Mouse (Mus musculus): Measurements from ENCODE around the gene Dhx36.

The Dhx36 gene

DNA sequence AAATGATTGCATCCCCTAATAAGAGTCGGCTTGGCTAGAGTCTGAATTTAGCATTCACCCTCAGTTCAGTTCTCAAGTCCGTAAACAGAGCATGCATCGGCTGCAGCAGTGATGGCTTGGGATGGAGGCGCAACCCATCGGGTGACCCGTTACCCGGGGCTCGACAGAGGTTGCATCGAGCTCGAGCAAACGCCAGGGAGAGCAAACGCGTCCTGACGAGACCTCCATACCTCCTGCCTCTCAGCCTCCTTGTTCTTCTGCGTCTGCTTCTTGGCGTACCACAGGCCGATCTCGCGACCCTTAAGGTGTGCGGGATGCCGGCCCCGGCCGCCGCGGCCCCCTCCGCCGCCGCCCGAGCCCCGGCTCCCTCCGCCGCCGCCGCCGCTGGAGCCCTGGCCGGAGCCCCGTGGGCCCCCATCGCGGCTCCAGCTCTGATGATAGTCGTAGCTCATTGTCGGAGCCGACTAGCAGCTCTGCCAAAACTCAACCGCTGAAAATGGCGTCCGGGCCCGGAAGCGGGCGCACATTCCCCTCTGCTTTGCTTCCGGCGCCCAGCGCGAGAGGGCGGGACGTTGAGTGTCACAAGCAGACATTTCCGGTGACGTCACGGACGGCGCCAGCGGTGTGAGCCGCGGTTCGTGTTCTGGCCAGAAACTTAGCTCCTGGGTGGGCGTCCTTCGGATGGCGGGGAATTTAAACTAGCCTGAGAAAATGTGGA lies at the start of gene Dhx36:
Gene Dhx36 (minus strand): TSS at position 517 of the 718 bp plus-strand sequence.
- Histone ChIP-seq H3K9me3 (ENCODE audit: low read length) (peaks cover 4% of the 10 kb centered on the region; the same call in 1 of the 2 replicates), H3K27me3 (ENCODE audit: insufficient read depth, low read length) (no peaks in the 10 kb centered on the region), H3K36me3 (ENCODE audit: insufficient read depth, low read length) (peaks cover 10% of the 10 kb centered on the region), H3K4me3 (replicated peaks; ENCODE audit: low read length) (peak within 1 kb of the TSS; percentile 91), H3K4me1 (replicated peaks; ENCODE audit: low read depth, low read length) (peaks cover 15% of the 10 kb centered on the region)
- TF ChIP-seq CTCF (conservative IDR thresholded peaks at IDR 0.05; ENCODE audit: low read length) (no peak), POU5F1 (IDR thresholded peaks at IDR 0.05; ENCODE audit: borderline replicate concordance, low read length) (no peak), NANOG (IDR thresholded peaks at IDR 0.05; ENCODE audit: borderline replicate concordance, low read length) (no peak)

DNA sequence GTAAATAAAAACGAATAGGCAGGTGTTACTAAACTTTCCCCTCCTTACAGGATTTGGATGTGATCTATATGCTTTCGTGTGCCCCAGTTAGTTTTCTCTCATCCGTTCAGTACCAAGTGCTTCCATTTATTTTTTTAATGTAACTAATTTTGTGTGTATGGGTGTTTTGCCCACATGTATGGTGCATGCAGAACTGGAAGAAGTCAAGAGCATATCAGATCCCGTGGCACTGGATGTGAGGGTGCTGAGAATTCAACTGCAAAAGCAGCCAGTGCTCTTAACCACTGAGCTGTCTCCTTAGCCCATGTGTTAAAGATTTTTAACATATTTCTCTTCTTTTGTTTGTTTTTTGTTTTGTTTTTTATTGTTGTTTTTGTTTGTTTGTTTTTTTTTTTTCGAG lies 20.8 kb upstream of the Dhx36 start:
- H3K27me3 ChIP-seq (ENCODE audit: insufficient read depth, low read length): no peaks in the 10 kb centered on the region
- TF ChIP-seq CTCF (conservative IDR thresholded peaks at IDR 0.05; ENCODE audit: low read length) (no peak), NANOG (IDR thresholded peaks at IDR 0.05; ENCODE audit: borderline replicate concordance, low read length) (no peak)
- no peak overlapping the region for H3K4me3 ChIP-seq (replicated peaks; ENCODE audit: low read length)
- peaks cover 30% of the 10 kb centered on the region for H3K9me3 ChIP-seq (ENCODE audit: low read length)
- H3K36me3 ChIP-seq (ENCODE audit: insufficient read depth, low read length): no peaks in the 10 kb centered on the region
- no peaks in the 10 kb centered on the region; the same call in none of the 2 replicates for H3K4me1 ChIP-seq (replicated peaks; ENCODE audit: low read depth, low read length)

DNA sequence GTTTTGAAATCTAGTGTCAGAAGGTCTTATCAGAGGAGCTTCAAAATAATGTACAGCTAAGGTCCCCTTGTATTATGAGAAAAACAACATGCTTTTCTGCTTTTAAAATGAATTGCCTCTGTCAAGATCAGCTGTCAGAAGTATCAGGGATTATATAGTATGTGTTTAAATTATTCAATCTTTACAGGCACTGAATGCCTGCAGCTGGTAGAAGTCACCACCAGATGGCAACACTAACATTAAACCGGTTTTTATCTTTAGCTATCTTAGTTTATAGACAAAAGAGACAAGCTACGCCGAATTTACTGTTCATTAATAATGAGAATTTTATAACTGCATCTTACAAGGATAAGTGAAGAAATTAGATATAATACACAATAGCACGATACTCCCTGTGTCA lies 20.4 kb upstream of the Dhx36 start:
- Histone ChIP-seq H3K9me3 (ENCODE audit: low read length) (peaks cover 30% of the 10 kb centered on the region), H3K4me1 (replicated peaks; ENCODE audit: low read depth, low read length) (no peaks in the 10 kb centered on the region; the same call in none of the 2 replicates), H3K36me3 (ENCODE audit: insufficient read depth, low read length) (no peaks in the 10 kb centered on the region), H3K4me3 (replicated peaks; ENCODE audit: low read length) (no peak overlapping the region), H3K27me3 (ENCODE audit: insufficient read depth, low read length) (no peaks in the 10 kb centered on the region)
- no peak for TF ChIP-seq NANOG (IDR thresholded peaks at IDR 0.05; ENCODE audit: borderline replicate concordance, low read length)
- TF ChIP-seq CTCF (conservative IDR thresholded peaks at IDR 0.05; ENCODE audit: low read length): peak; percentile 52

DNA sequence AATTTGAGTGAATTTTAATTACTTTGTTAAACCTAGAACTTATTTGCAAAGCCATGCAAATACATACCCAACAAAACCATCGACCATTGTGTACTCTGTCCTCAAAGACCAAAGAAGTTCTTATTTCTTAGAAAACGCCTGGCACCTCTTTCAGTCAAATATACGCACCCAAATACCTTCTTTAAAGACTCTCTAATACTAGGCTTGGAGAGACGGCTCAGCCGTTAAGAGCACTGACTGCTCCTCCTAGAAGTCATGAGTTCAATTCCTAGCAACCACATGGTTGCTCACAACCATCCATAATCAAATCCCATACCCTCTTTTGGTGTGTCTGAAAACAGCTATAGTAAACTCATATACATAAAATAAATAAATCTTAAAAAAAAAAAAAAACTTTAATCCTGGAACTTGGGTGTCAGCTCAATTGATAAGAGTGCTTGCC lies 423 bp upstream of the Dhx36 start:
- Histone ChIP-seq H3K9me3 (ENCODE audit: low read length) (peaks cover 4% of the 10 kb centered on the region; the same call in 1 of the 2 replicates), H3K4me3 (replicated peaks; ENCODE audit: low read length) (peak overlapping the region; percentile 91), H3K27me3 (ENCODE audit: insufficient read depth, low read length) (no peaks in the 10 kb centered on the region), H3K4me1 (replicated peaks; ENCODE audit: low read depth, low read length) (peaks cover 15% of the 10 kb centered on the region), H3K36me3 (ENCODE audit: insufficient read depth, low read length) (peaks cover 4% of the 10 kb centered on the region)
- TF ChIP-seq POU5F1 (IDR thresholded peaks at IDR 0.05; ENCODE audit: borderline replicate concordance, low read length): no peak
- no peak for TF ChIP-seq NANOG (IDR thresholded peaks at IDR 0.05; ENCODE audit: borderline replicate concordance, low read length)

DNA sequence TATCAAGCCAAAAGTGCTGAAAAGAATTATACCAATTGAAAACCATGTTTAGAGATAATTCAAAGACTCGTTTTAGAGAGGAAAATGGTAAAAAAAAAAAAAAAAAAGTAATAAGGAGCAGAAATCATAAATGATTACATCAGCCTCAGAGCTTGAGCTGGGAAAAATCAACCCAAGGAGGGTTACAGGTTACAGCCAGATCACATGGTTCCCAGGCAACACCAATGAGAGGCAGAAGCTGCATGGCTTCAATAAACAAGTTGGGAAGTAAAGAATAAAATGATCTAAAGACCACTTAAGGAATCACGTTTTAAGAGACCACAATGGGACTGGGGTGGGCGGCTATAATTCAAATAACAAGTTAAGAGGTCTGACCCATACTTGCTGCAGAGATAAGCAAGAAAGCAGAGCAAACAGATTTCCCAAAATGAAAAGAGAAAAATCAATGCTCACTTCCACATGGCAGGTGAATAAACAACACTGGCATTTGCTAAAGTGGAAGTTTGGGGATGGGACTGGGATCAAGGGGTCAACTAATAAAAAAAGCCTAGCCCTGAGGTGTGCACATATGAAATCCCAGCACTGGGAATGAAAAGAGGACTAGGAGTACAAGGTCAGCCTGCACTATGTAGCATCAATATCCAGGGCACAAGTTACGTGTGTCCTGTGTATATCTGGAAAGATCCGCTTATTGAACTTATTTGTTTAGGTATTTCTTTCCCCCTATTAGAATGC lies 1.5 kb downstream of the Dhx36 start:
- peaks cover 15% of the 10 kb centered on the region for H3K4me1 ChIP-seq (replicated peaks; ENCODE audit: low read depth, low read length)
- H3K36me3 ChIP-seq (ENCODE audit: insufficient read depth, low read length): peaks cover 23% of the 10 kb centered on the region
- TF ChIP-seq POU5F1 (IDR thresholded peaks at IDR 0.05; ENCODE audit: borderline replicate concordance, low read length) (no peak), CTCF (conservative IDR thresholded peaks at IDR 0.05; ENCODE audit: low read length) (no peak), NANOG (IDR thresholded peaks at IDR 0.05; ENCODE audit: borderline replicate concordance, low read length) (no peak)
- peak overlapping the region; percentile 91 for H3K4me3 ChIP-seq (replicated peaks; ENCODE audit: low read length)
- no peaks in the 10 kb centered on the region for H3K27me3 ChIP-seq (ENCODE audit: insufficient read depth, low read length)
- H3K9me3 ChIP-seq (ENCODE audit: low read length): peaks cover 4% of the 10 kb centered on the region; the same call in 1 of the 2 replicates

DNA sequence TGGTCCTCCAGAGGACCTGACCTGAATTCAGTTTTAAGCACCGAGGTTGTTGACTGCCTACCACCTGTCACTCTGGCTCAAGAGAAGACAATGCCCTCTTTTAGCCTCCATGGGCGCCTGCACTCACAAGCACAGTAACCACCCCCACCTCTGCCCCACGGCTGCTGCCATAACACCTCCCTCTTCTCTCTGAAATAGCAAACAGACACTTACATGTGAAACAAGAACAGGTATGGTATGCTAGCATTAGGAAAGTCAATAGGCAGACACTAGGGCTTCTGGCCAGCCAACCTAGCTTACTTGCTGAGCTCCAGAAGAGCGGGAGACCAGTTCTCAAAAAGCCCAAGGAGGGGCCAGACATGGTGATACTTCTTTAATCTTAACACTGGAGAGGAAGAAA lies 7.5 kb downstream of the Dhx36 start:
- H3K9me3 ChIP-seq (ENCODE audit: low read length): no peaks in the 10 kb centered on the region
- H3K27me3 ChIP-seq (ENCODE audit: insufficient read depth, low read length): no peaks in the 10 kb centered on the region
- H3K4me3 ChIP-seq (replicated peaks; ENCODE audit: low read length): no peak overlapping the region
- H3K36me3 ChIP-seq (ENCODE audit: insufficient read depth, low read length): peaks cover 72% of the 10 kb centered on the region
- no peak for TF ChIP-seq CTCF (conservative IDR thresholded peaks at IDR 0.05; ENCODE audit: low read length)
- peaks cover under 1% of the 10 kb centered on the region; the same call in 1 of the 2 replicates for H3K4me1 ChIP-seq (replicated peaks; ENCODE audit: low read depth, low read length)

DNA sequence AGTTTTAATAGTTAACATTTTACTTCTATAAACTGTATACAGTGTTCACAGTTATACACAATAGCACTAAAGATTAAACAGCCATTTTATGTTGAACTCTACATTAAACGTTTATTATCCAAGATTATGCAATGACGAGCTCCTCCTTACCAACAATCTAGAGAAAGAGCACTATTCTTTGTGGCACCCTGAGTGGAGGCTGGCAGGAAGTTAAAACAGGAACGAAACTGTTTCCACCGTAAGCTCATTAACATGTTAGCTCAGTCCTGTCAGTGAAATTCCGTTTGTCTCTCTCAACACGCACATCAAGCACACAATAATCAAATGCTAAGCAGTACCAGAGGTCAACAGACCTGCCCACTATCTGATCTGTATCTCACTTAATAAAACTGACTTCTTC lies 14.2 kb downstream of the Dhx36 start:
- Histone ChIP-seq H3K27me3 (ENCODE audit: insufficient read depth, low read length) (no peaks in the 10 kb centered on the region), H3K36me3 (ENCODE audit: insufficient read depth, low read length) (peaks cover 89% of the 10 kb centered on the region), H3K4me1 (replicated peaks; ENCODE audit: low read depth, low read length) (no peaks in the 10 kb centered on the region), H3K4me3 (replicated peaks; ENCODE audit: low read length) (no peak overlapping the region), H3K9me3 (ENCODE audit: low read length) (no peaks in the 10 kb centered on the region)
- no peak for TF ChIP-seq CTCF (conservative IDR thresholded peaks at IDR 0.05; ENCODE audit: low read length)
- TF ChIP-seq POU5F1 (IDR thresholded peaks at IDR 0.05; ENCODE audit: borderline replicate concordance, low read length): no peak
- no peak for TF ChIP-seq NANOG (IDR thresholded peaks at IDR 0.05; ENCODE audit: borderline replicate concordance, low read length)

DNA sequence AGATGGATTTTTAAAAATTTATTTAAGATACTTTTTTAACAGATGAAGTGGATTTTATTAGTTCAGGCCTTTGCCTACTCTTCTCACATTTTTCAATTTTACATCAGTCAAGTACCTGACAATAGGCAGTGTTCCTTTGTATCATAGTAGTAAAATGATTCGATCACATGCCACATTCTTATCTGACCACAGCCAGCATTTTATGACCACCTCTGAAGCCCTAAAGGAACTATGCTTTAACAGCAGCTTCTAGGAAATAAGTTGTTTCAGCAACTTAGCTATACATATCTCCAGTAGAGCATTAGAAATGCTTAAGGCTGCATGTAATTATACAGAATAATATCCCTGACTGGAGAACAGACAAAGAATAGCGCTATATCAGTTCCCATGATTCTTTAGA lies 22.5 kb downstream of the Dhx36 start:
- Histone ChIP-seq H3K27me3 (ENCODE audit: insufficient read depth, low read length) (no peaks in the 10 kb centered on the region), H3K9me3 (ENCODE audit: low read length) (no peaks in the 10 kb centered on the region), H3K4me3 (replicated peaks; ENCODE audit: low read length) (no peak overlapping the region), H3K36me3 (ENCODE audit: insufficient read depth, low read length) (peaks cover 79% of the 10 kb centered on the region), H3K4me1 (replicated peaks; ENCODE audit: low read depth, low read length) (no peaks in the 10 kb centered on the region)
- TF ChIP-seq NANOG (IDR thresholded peaks at IDR 0.05; ENCODE audit: borderline replicate concordance, low read length): no peak
- TF ChIP-seq CTCF (conservative IDR thresholded peaks at IDR 0.05; ENCODE audit: low read length): no peak
- no peak for TF ChIP-seq POU5F1 (IDR thresholded peaks at IDR 0.05; ENCODE audit: borderline replicate concordance, low read length)
